Mouse (Mus musculus): ENCODE measurements around the gene Hrh2. TPM values are rescaled to one million over a fixed set of nuclear protein-coding genes. Genes with fewer than 3 reads are reported as not detected.

The Hrh2 gene
- polyA plus RNA-seq, 1 experiment, result 0.54 TPM

- no peak for DNase-seq (ENCODE audit: low spot score)
Observed at GRCm38 (mm10) chr13:54218341-54218740, 26.4 kb downstream of the Hrh2 start.

GRCm38 (mm10) chr13:54221631-54222179 is 29.8 kb downstream of the Hrh2 start:
- no peak for DNase-seq (ENCODE audit: low spot score)

GRCm38 (mm10) chr13:54222921-54223769 is 31.2 kb downstream of the Hrh2 start:
- no peak for DNase-seq (ENCODE audit: low spot score)

GRCm38 (mm10) chr13:54227916-54228483 is 36.1 kb downstream of the Hrh2 start:
- DNase-seq (ENCODE audit: low spot score), result no peak

GRCm38 (mm10) chr13:54230081-54230480 is 38.2 kb downstream of the Hrh2 start:
- no peak for DNase-seq (ENCODE audit: low spot score)

GRCm38 (mm10) chr13:54231868-54232267 is 39.9 kb downstream of the Hrh2 start:
- peak; percentile 27 for DNase-seq (ENCODE audit: low spot score)

GRCm38 (mm10) chr13:54237512-54237911 is 45.6 kb downstream of the Hrh2 start:
- no peak for DNase-seq (ENCODE audit: low spot score)

GRCm38 (mm10) chr13:54238585-54239323 is 46.8 kb downstream of the Hrh2 start:
- no peak for DNase-seq (ENCODE audit: low spot score)

GRCm38 (mm10) chr13:54242380-54242779 is 50.5 kb downstream of the Hrh2 start:
- DNase-seq (ENCODE audit: low spot score), result no peak

GRCm38 (mm10) chr13:54245204-54245603 is 53.3 kb downstream of the Hrh2 start:
- no peak for DNase-seq (ENCODE audit: low spot score)

- peak; percentile 42 for DNase-seq (ENCODE audit: low spot score)
Observed at GRCm38 (mm10) chr13:54247545-54247944, 55.6 kb downstream of the Hrh2 start.

- DNase-seq (ENCODE audit: low spot score), result no peak
Observed at GRCm38 (mm10) chr13:54248436-54248995, 56.6 kb downstream of the Hrh2 start.

- DNase-seq (ENCODE audit: low spot score), result no peak
Observed at GRCm38 (mm10) chr13:54249007-54249406, 57.1 kb downstream of the Hrh2 start.

GRCm38 (mm10) chr13:54250346-54250745 is 58.4 kb downstream of the Hrh2 start:
- no peak for DNase-seq (ENCODE audit: low spot score)

GRCm38 (mm10) chr13:54251541-54252225 is 59.8 kb downstream of the Hrh2 start:
- DNase-seq (ENCODE audit: low spot score), result no peak

GRCm38 (mm10) chr13:54257580-54258223 is 65.8 kb downstream of the Hrh2 start:
- DNase-seq (ENCODE audit: low spot score), result no peak

- no peak for DNase-seq (ENCODE audit: low spot score)
Observed at GRCm38 (mm10) chr13:54258231-54258743, 66.4 kb downstream of the Hrh2 start.

GRCm38 (mm10) chr13:54260318-54260717 is 68.4 kb downstream of the Hrh2 start:
- no peak for DNase-seq (ENCODE audit: low spot score)

- DNase-seq (ENCODE audit: low spot score), result no peak
Observed at GRCm38 (mm10) chr13:54262741-54263510, 71.0 kb downstream of the Hrh2 start.

- DNase-seq (ENCODE audit: low spot score), result no peak
Observed at GRCm38 (mm10) chr13:54263641-54264040, 71.7 kb downstream of the Hrh2 start.
